Mouse (Mus musculus) forebrain, postnatal 0 days (tissue): ENCODE measurements at regions not wholly inside any gene's neighbourhood (a gene's known extent, or its start where the extent isn't known, plus 50 kb on each side); places are given as distances from the start of the nearest gene placed in this dataset.

Source experiments
- ATAC-seq: fragments of 200-750 bp; cut with Nextera tagmentation; 2 replicates; pipeline ENCODE4 v1.8.0; 2017; ENCODE audit warnings: mild to moderate bottlenecking, moderate library complexity
- DNase-seq: peaks from one replicate; pipeline ENCODE4 v3.0.0-alpha.2; 2015
- H3K27ac ChIP-seq: fragments of 300-500 bp; sonication (generic); 2 replicates; pipeline ENCODE4 v1.5.1; 2014; ENCODE audit warnings: low read depth, mild to moderate bottlenecking, antibody characterized with exemption, low read length, moderate library complexity, mixed read lengths
- H3K27me3 ChIP-seq: fragments of 300-500 bp; sonication (generic); 2 replicates; pipeline ENCODE4 v1.6.1; 2014; ENCODE audit warnings: mild to moderate bottlenecking, low read length, mixed read lengths; ENCODE audit not compliant: insufficient read depth
- H3K36me3 ChIP-seq: fragments of 300-500 bp; sonication (generic); 2 replicates; pipeline ENCODE4 v1.6.1; 2014; ENCODE audit warnings: mild to moderate bottlenecking, moderate library complexity; ENCODE audit not compliant: insufficient read depth
- H3K4me1 ChIP-seq: fragments of 300-500 bp; sonication (generic); 2 replicates; pipeline ENCODE4 v1.6.1; 2014; ENCODE audit warnings: antibody characterized with exemption; ENCODE audit not compliant: insufficient read depth
- H3K4me2 ChIP-seq: fragments of 300-500 bp; sonication (generic); 2 replicates; pipeline ENCODE4 v1.6.1; 2014; ENCODE audit warnings: low read depth, mild to moderate bottlenecking, moderate library complexity
- H3K4me3 ChIP-seq: fragments of 300-500 bp; sonication (generic); 2 replicates; pipeline ENCODE4 v1.5.1; 2014; ENCODE audit warnings: low read depth, low read length, mixed read lengths
- H3K9ac ChIP-seq: fragments of 300-500 bp; sonication (generic); 2 replicates; pipeline ENCODE4 v1.6.1; 2014; ENCODE audit warnings: mild to moderate bottlenecking
- H3K9me3 ChIP-seq: fragments of 300-500 bp; sonication (generic); 2 replicates; pipeline ENCODE4 v1.6.1; 2016; ENCODE audit warnings: low read length
- CTCF ChIP-seq: sonication (generic); IDR thresholded peaks from 2 replicates; pipeline ENCODE4 v1.5.1; 2016; ENCODE audit warnings: antibody characterized with exemption, control low read depth, low read depth
- WGBS: fragments of 180-500 bp; shearing (Covaris S2); extraction: QIAGEN DNeasy Blood & Tissue Kit; methylation state at CpG from one replicate; pipeline ENCODE4 v1.1.7; 2014; 5-methylcytosine and 5-hydroxymethylcytosine counted together

GRCm38 (mm10) chr2:50755616-50756450 is 393.1 kb downstream of the Rnd3 start:
- no peak for TF ChIP-seq CTCF
- Histone ChIP-seq H3K27ac (no peak overlapping the region), H3K9me3 (no peaks in the 10 kb centered on the region), H3K27me3 (no peaks in the 10 kb centered on the region), H3K4me2 (no peak overlapping the region), H3K36me3 (no peaks in the 10 kb centered on the region), H3K4me3 (no peak overlapping the region), H3K9ac (no peak overlapping the region), H3K4me1 (no peaks in the 10 kb centered on the region)
- ATAC-seq (no peak; the same call in 1 of the 2 replicates), DNase-seq (no peak)
- WGBS = 17% methylated on average over 9 of the region's 9 CpGs

DNA sequence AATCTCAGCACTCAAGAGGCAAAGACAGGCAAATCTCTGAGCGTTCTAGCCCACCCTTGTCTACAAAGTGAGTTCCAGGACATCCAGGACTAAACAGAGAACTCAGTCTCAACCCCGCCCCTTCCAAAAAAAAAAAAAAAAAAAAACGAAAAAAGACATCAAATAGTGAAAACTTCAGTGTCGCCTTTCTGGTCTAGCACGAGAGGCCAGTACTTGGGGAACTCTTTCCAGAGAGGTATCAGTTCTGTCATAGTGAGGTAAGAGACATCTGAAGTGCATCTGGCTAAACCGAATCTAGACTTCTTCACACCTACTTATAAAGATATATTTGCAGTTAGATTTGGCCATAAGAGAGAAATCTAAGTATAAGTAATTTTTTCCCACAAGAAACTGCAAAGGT is 393.8 kb downstream of the Rnd3 start:
- Histone ChIP-seq H3K36me3 (no peaks in the 10 kb centered on the region), H3K4me3 (no peak overlapping the region), H3K9ac (no peak overlapping the region), H3K27ac (no peak overlapping the region), H3K4me2 (no peak overlapping the region), H3K27me3 (no peaks in the 10 kb centered on the region), H3K4me1 (no peaks in the 10 kb centered on the region), H3K9me3 (no peaks in the 10 kb centered on the region)
- TF ChIP-seq CTCF = no peak
- ATAC-seq (no peak), DNase-seq (no peak)
- WGBS = 59% methylated on average over 6 of the region's 6 CpGs

DNA sequence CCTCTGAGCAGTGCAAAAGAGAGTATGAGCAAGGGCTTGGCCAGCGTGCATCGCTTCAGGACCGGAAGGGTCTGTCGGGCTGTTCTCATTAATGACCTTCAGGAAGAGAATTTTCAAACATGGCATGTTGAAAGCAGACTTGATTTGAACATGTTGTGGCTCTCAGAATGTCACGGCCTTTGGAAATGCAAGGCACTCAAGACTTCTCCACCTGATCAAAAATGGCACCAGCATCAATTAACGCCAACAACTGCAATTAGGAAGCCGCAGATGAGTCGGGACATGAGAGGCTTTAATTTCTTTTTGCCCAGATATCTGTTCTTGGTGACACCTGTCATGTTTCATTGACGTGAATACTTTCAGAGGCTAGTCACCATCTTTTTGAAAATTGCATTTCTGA is 396.5 kb downstream of the Rnd3 start:
- Histone ChIP-seq H3K27ac (no peak overlapping the region), H3K9ac (no peak overlapping the region), H3K27me3 (no peaks in the 10 kb centered on the region), H3K4me1 (no peaks in the 10 kb centered on the region), H3K4me3 (no peak overlapping the region), H3K9me3 (no peaks in the 10 kb centered on the region), H3K36me3 (no peaks in the 10 kb centered on the region), H3K4me2 (no peak overlapping the region)
- TF ChIP-seq CTCF = no peak
- ATAC-seq (no peak), DNase-seq (no peak)
- 81% methylated on average over 9 of the region's 9 CpGs for WGBS

DNA sequence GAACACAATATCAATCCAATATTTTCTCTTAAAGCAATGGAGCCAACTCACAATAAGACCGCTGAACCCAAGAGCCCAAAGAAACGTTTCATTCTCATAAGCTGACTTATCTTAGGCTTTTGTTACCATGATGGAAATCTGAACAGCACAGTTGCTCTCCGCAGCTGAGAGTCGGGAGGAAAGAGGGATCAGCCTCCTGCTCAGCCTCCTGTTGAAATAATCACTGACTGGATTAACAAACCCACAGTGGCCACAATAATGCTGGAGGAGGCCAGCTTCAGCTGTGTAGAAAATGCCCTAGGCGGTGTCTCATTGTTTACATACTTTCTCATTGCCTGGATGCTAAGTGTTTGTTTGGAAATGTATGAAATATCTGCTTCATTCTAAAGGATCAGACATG is 398.1 kb downstream of the Rnd3 start:
- H3K4me3 ChIP-seq = no peak overlapping the region
- no peak overlapping the region for H3K9ac ChIP-seq
- no peaks in the 10 kb centered on the region for H3K4me1 ChIP-seq
- no peaks in the 10 kb centered on the region for H3K9me3 ChIP-seq
- H3K4me2 ChIP-seq = no peak overlapping the region
- DNase-seq (no peak), ATAC-seq (no peak)
- H3K36me3 ChIP-seq = no peaks in the 10 kb centered on the region
- H3K27ac ChIP-seq = no peak overlapping the region
- 41% methylated on average over 5 of the region's 5 CpGs for WGBS
- TF ChIP-seq CTCF = no peak
- no peaks in the 10 kb centered on the region for H3K27me3 ChIP-seq

DNA sequence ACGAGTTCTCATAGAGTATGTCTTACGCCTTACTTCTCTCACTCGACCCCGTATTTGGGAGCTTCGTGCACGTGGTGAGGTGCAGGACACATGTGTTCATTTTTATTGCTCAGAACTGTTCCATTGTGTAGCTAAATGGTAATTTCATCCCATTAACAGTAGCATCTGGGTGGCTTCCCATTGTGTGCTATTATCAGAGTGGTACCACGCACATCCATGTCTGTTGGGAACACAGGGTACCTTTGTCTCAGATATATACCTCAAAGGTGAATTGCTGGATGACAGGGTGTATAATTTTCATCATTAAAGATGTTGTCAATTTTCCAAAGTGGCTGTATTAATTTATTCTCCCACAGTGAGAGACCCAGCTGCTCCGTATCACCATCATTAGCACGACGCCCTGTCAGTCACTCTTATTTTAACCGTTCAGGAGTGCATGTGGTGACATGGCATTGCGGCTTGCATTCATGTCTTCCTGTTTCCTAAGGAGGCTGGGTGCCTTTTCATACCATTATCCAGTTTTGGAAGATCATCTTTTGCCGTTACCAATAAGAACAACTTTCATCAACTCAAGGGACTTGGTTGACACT is 404.2 kb downstream of the Rnd3 start:
- DNase-seq (no peak), ATAC-seq (peak; percentile 69; the same call in 1 of the 2 replicates)
- Histone ChIP-seq H3K4me1 (no peaks in the 10 kb centered on the region), H3K36me3 (no peaks in the 10 kb centered on the region), H3K4me3 (no peak overlapping the region), H3K27ac (no peak overlapping the region), H3K27me3 (no peaks in the 10 kb centered on the region), H3K9me3 (no peaks in the 10 kb centered on the region), H3K9ac (no peak overlapping the region), H3K4me2 (no peak overlapping the region)
- TF ChIP-seq CTCF = no peak
- WGBS = 53% methylated on average over 13 of the region's 13 CpGs

DNA sequence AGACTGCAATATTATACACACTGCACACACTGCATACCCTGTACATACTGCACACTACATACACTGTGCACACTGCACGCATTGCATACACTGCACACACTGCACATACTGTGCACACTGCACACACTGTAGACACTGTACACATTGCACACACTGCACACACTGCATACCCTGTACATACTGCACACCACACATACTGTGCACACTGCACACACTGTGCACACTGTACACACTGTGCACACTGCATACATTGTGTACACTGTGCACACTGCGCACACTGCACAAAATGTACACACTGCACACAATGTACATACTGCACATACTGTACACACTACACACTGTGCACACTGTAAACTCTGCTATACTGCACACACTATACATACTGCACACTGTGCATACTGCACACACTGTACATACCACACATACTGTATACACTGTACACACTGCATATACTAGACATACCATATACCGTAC is 405.1 kb downstream of the Rnd3 start:
- H3K27ac ChIP-seq = no peak overlapping the region
- H3K9me3 ChIP-seq = no peaks in the 10 kb centered on the region
- H3K4me1 ChIP-seq = no peaks in the 10 kb centered on the region
- no peak overlapping the region for H3K9ac ChIP-seq
- TF ChIP-seq CTCF = no peak
- 98% methylated on average over 3 of the region's 3 CpGs for WGBS
- no peak overlapping the region for H3K4me3 ChIP-seq
- no peaks in the 10 kb centered on the region for H3K27me3 ChIP-seq
- no peak overlapping the region for H3K4me2 ChIP-seq
- peak; percentile 27; the same call in 1 of the 2 replicates for ATAC-seq
- DNase-seq = no peak
- no peaks in the 10 kb centered on the region for H3K36me3 ChIP-seq

- Histone ChIP-seq H3K9me3 (no peaks in the 10 kb centered on the region), H3K4me3 (no peak overlapping the region), H3K4me2 (no peak overlapping the region), H3K27ac (no peak overlapping the region), H3K27me3 (no peaks in the 10 kb centered on the region), H3K9ac (no peak overlapping the region), H3K36me3 (no peaks in the 10 kb centered on the region), H3K4me1 (0 out of 2 replicates have a peak, but pooled peaks cover under 1% of the 10 kb centered on the region)
- DNase-seq = no peak
- no peak for TF ChIP-seq CTCF
- no peak for ATAC-seq
- WGBS = 62% methylated on average over 2 of the region's 2 CpGs
Observed at GRCm38 (mm10) chr2:50742421-50742820, 406.5 kb downstream of the Rnd3 start.
